Mouse (Mus musculus): ENCODE data around the gene Cd84. TPM values are rescaled to one million over a fixed set of nuclear protein-coding genes. Genes with fewer than 3 reads are reported as not detected.

The Cd84 gene
- total and polyA plus RNA-seq, 3 experiments: 12.7 to 24.3 (median 17.4) TPM

- peak; percentile 98 for TF ChIP-seq MAFK (IDR thresholded peaks at IDR 0.05; ENCODE audit: insufficient replicate concordance, low read length)
- peak; percentile 51; the same call in 1 of the 2 replicates for TF ChIP-seq POLR2A (IDR thresholded peaks at IDR 0.05; ENCODE audit: low read depth, low read length)
- no peak for TF ChIP-seq KAT2A (IDR thresholded peaks at IDR 0.05; ENCODE audit: insufficient replicate concordance, low read length)
- TF ChIP-seq IRF4 (IDR thresholded peaks at IDR 0.05; ENCODE audit: low read depth, low read length): peak; percentile 96
- 0 out of 2 replicates have a peak, but pooled peaks have one; percentile 54 for TF ChIP-seq TBP (conservative IDR thresholded peaks at IDR 0.05; ENCODE audit: low read depth, low read length)
Measured at GRCm38 (mm10) chr1:171920989-171921621, 81.6 kb downstream of the Cd84 start (continued).

GRCm38 (mm10) chr1:171921641-171922040, 82.1 kb downstream of the Cd84 start:
- H3K79me2 ChIP-seq (replicated peaks; ENCODE audit: control insufficient read depth, extremely low read depth, insufficient read depth, poor library complexity, severe bottlenecking): peaks cover 41% of the 10 kb centered on the region
- H3K4me3 ChIP-seq (replicated peaks in 1 of 3; ENCODE audit: low read depth in 2 of 3, low read length in 2 of 3, poor library complexity in 1 of 3): peak overlapping the region in 2 of 3 experiments; percentile 3 to 37
- H3K4me2 ChIP-seq (ENCODE audit: insufficient read depth, low read depth, poor library complexity, severe bottlenecking): peak overlapping the region; percentile 91
- no peaks in the 10 kb centered on the region for H3K27me3 ChIP-seq (replicated peaks)
- no peak for DNase-seq (ENCODE audit: extremely low read depth)
- in situ Hi-C loops (cut with MboI; ENCODE audit: low pct_ligation_motif_present, low pct_unique_long_range_greater_than_20kb, low sequenced_read_pairs): no loop called here
- H3K4me1 ChIP-seq (ENCODE audit: control insufficient read depth in 1 of 2, insufficient read depth in 2 of 2): peaks cover 6 to 30% of the 10 kb centered on the region in 2 experiments; a peak in 3 of 4 replicates
- H3K27ac ChIP-seq (ENCODE audit: insufficient read depth, low read depth): peak overlapping the region; percentile 92
- dilution Hi-C loops (cut with MboI; ENCODE audit: extremely low pct_ligation_motif_present, extremely low pct_unique_long_range_greater_than_20kb, low sequenced_read_pairs): no loop called here
- peaks cover 17 to 30% of the 10 kb centered on the region in 2 experiments for H3K36me3 ChIP-seq (replicated peaks in 1 of 2; ENCODE audit: control insufficient read depth in 1 of 2, insufficient read depth in 1 of 2, low read length in 1 of 2)
- H3K9me3 ChIP-seq (replicated peaks; ENCODE audit: low read length): peaks cover 20% of the 10 kb centered on the region
- no peak for TF ChIP-seq JUN (IDR thresholded peaks at IDR 0.05; ENCODE audit: insufficient read depth, low read depth, low read length)
- TF ChIP-seq USF2 (conservative IDR thresholded peaks at IDR 0.05; ENCODE audit: low read depth, low read length): no peak
- no peak; the same call in 1 of the 2 replicates for TF ChIP-seq CHD1 (IDR thresholded peaks at IDR 0.05; ENCODE audit: low read depth, low read length)
- 0 out of 2 replicates have a peak, but pooled peaks have one; percentile 45 for TF ChIP-seq MXI1 (IDR thresholded peaks at IDR 0.05; ENCODE audit: low read depth, low read length)
- TF ChIP-seq TCF12 (IDR thresholded peaks at IDR 0.05; ENCODE audit: low read depth, low read length): no peak
- H3K9ac ChIP-seq (ENCODE audit: insufficient read depth, low read depth): peak overlapping the region; percentile 63

- peaks cover 17 to 33% of the 10 kb centered on the region in 2 experiments for H3K36me3 ChIP-seq (replicated peaks in 1 of 2; ENCODE audit: control insufficient read depth in 1 of 2, insufficient read depth in 1 of 2, low read length in 1 of 2)
- no peak overlapping the region for H3K9ac ChIP-seq (ENCODE audit: insufficient read depth, low read depth)
- no peak overlapping the region for H3K4me2 ChIP-seq (ENCODE audit: insufficient read depth, low read depth, poor library complexity, severe bottlenecking)
- no peak overlapping the region for H3K27ac ChIP-seq (ENCODE audit: insufficient read depth, low read depth)
- DNase-seq (ENCODE audit: extremely low read depth): no peak
- H3K4me3 ChIP-seq (replicated peaks in 1 of 3; ENCODE audit: low read depth in 2 of 3, low read length in 2 of 3, poor library complexity in 1 of 3): no peak overlapping the region
- in situ Hi-C loops (cut with MboI; ENCODE audit: low pct_ligation_motif_present, low pct_unique_long_range_greater_than_20kb, low sequenced_read_pairs) (no loop called here), dilution Hi-C loops (cut with MboI; ENCODE audit: extremely low pct_ligation_motif_present, extremely low pct_unique_long_range_greater_than_20kb, low sequenced_read_pairs) (no loop called here)
- no peaks in the 10 kb centered on the region for H3K27me3 ChIP-seq (replicated peaks)
- H3K9me3 ChIP-seq (replicated peaks; ENCODE audit: low read length): peaks cover 20% of the 10 kb centered on the region
- no peak for TF ChIP-seq CHD2 (IDR thresholded peaks at IDR 0.05; ENCODE audit: low read length)
- H3K79me2 ChIP-seq (replicated peaks; ENCODE audit: control insufficient read depth, extremely low read depth, insufficient read depth, poor library complexity, severe bottlenecking): peaks cover 42% of the 10 kb centered on the region
- peaks cover 6 to 26% of the 10 kb centered on the region in 2 experiments; a peak in 3 of 4 replicates for H3K4me1 ChIP-seq (ENCODE audit: control insufficient read depth in 1 of 2, insufficient read depth in 2 of 2)
Measured at GRCm38 (mm10) chr1:171922844-171923243, 83.3 kb downstream of the Cd84 start.
